Mouse (Mus musculus): ENCODE measurements at regions not wholly inside any gene's neighbourhood (a gene's known extent, or its start where the extent isn't known, plus 50 kb on each side); places are given as distances from the start of the nearest gene placed in this dataset.
A peak's percentile ranks its signal among the peaks of the same experiment; 100 is the strongest.

- TF ChIP-seq GATA4 (IDR thresholded peaks at IDR 0.05; ENCODE audit: insufficient replicate concordance, low read length), result no peak
These were observed 165.7 kb upstream of the 4933402D24Rik start for GRCm38 (mm10) chr1:63934570-63935280.

GRCm38 (mm10) chr1:63932484-63932883, 163.4 kb upstream of the 4933402D24Rik start:
- TF ChIP-seq GATA4 (IDR thresholded peaks at IDR 0.05; ENCODE audit: insufficient replicate concordance, low read length), result no peak

- TF ChIP-seq GATA4 (IDR thresholded peaks at IDR 0.05; ENCODE audit: insufficient replicate concordance, low read length), result no peak
These were observed 160.5 kb upstream of the 4933402D24Rik start for GRCm38 (mm10) chr1:63929362-63930125.

GRCm38 (mm10) chr1:63928850-63929249, 159.8 kb upstream of the 4933402D24Rik start:
- TF ChIP-seq GATA4 (IDR thresholded peaks at IDR 0.05; ENCODE audit: insufficient replicate concordance, low read length), result no peak

GRCm38 (mm10) chr1:63928361-63928760, 159.3 kb upstream of the 4933402D24Rik start:
- no peak for TF ChIP-seq GATA4 (IDR thresholded peaks at IDR 0.05; ENCODE audit: insufficient replicate concordance, low read length)

- TF ChIP-seq GATA4 (IDR thresholded peaks at IDR 0.05; ENCODE audit: insufficient replicate concordance, low read length), result no peak
These were observed 151.3 kb upstream of the 4933402D24Rik start for GRCm38 (mm10) chr1:63920181-63920933.

- no peak for TF ChIP-seq GATA4 (IDR thresholded peaks at IDR 0.05; ENCODE audit: insufficient replicate concordance, low read length)
These were observed 149.1 kb upstream of the 4933402D24Rik start for GRCm38 (mm10) chr1:63918200-63918599.

- no peak for TF ChIP-seq GATA4 (IDR thresholded peaks at IDR 0.05; ENCODE audit: insufficient replicate concordance, low read length)
These were observed 148.0 kb upstream of the 4933402D24Rik start for GRCm38 (mm10) chr1:63916907-63917650.

GRCm38 (mm10) chr1:63910765-63911164, 141.7 kb upstream of the 4933402D24Rik start:
- no peak for TF ChIP-seq GATA4 (IDR thresholded peaks at IDR 0.05; ENCODE audit: insufficient replicate concordance, low read length)

GRCm38 (mm10) chr1:63909191-63909590, 140.1 kb upstream of the 4933402D24Rik start:
- TF ChIP-seq GATA4 (IDR thresholded peaks at IDR 0.05; ENCODE audit: insufficient replicate concordance, low read length), result no peak

GRCm38 (mm10) chr1:63903620-63904019, 134.6 kb upstream of the 4933402D24Rik start:
- no peak for TF ChIP-seq GATA4 (IDR thresholded peaks at IDR 0.05; ENCODE audit: insufficient replicate concordance, low read length)

- TF ChIP-seq GATA4 (IDR thresholded peaks at IDR 0.05; ENCODE audit: insufficient replicate concordance, low read length), result no peak
These were observed 134.1 kb upstream of the 4933402D24Rik start for GRCm38 (mm10) chr1:63903201-63903600.

GRCm38 (mm10) chr1:63902391-63902790, 133.3 kb upstream of the 4933402D24Rik start:
- TF ChIP-seq GATA4 (IDR thresholded peaks at IDR 0.05; ENCODE audit: insufficient replicate concordance, low read length), result peak; percentile 55; the same call in 1 of the 2 replicates

GRCm38 (mm10) chr1:63899631-63900577, 130.8 kb upstream of the 4933402D24Rik start:
- TF ChIP-seq GATA4 (IDR thresholded peaks at IDR 0.05; ENCODE audit: insufficient replicate concordance, low read length), result no peak
